Mouse (Mus musculus) Patski (cell line): ENCODE measurements around the gene Mecr. TPM values are rescaled to one million over a fixed set of nuclear protein-coding genes. Genes with fewer than 3 reads are reported as not detected.

Source experiments
- ATAC-seq: fragments of 100-300 bp; one replicate; pipeline ENCODE4 v1.8.0; 2021
- CTCF ChIA-PET: fragments of 350-600 bp; sonication (Branson Sonifier 250); formaldehyde crosslinking; loops from one replicate; lab custom pipeline; 2022; ENCODE audit warnings: inconsistent platforms; lab: Charles Lee
- POLR2A ChIA-PET: fragments of 350-600 bp; sonication (Branson Sonifier 250); formaldehyde crosslinking; loops from one replicate; lab custom pipeline; 2022; ENCODE audit warnings: antibody characterized with exemption, inconsistent platforms; lab: Charles Lee
- DNase-seq: peaks from one replicate; pipeline ENCODE4 v3.0.0-alpha.2; 2011; ENCODE audit warnings: low read depth, low spot score
- H3K27me3 ChIP-seq: fragments of 371-371 bp; one replicate; pipeline ENCODE4 v1.5.1; 2021
- CTCF ChIP-seq: fragments of 100-300 bp; IDR thresholded peaks from one replicate; pipeline ENCODE4 v1.5.1; 2021
- in situ Hi-C: fragments of 300-500 bp; cut with MboI; formaldehyde crosslinking; loops from 3 replicates; pipeline ENCODE4 v1.11.1; 2018; ENCODE audit warnings: low pct_unique_long_range_greater_than_20kb, mixed read lengths
- polyA plus RNA-seq: library from polyadenylated mRNA; unstranded; gene quantifications from one replicate; pipeline ENCODE4 v1.2.3, GENCODE M21; 2021

Mecr gene
- polyA plus RNA-seq, 1 experiment from 2014 or later = 17.0 TPM

DNA sequence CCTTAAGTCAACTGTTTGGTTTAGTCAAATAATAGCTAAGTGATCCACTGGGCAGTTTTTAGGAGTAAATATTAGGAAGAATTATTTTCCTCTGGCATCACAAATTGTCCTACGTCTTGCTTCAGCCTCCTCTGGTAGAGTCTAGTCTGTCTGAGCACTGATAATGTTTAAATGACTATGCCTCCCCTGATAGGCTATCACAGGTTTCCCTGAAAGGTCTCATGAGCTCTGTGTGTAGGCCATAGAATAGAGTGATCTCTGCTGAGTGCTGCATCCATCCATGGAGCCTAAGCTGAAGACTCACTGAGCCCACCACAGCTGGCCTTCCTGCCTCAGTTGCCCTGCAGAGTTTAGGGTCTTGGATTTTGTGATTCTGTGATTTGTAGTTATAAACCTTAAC, 45.3 kb downstream of the Mecr start:
- ChIA-PET CTCF (no interaction called here), POLR2A (no interaction called here)
- H3K27me3 ChIP-seq = no peaks in the 10 kb centered on the region
- in situ Hi-C loops = no loop called here
- ATAC-seq (no peak), DNase-seq (no peak)
- no peak for TF ChIP-seq CTCF

DNA sequence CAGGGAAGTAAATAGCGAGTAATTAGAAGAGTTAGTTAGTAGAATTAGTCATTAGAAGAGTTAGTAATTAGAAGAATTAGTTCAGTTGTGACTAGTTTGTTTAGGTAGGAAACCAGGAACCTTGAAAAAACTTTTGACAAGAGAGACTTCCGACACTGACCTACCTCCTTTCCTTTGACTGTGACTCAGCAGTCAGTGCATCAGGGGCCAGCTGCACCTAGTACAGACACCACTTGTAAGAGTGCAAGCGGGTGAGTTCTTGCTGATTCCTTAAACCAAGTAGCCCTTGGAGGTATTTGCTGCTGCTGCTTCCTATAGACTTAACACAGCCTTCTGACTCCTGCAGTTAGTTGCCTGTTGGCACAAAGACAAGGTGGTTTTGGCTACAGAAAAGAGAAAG, 47.4 kb downstream of the Mecr start:
- ChIA-PET POLR2A (interaction anchor here (1.1 kb wide), 1 partner anchor 9 kb away, joined by 3 read pairs; no protein-coding TSS in a partner anchor), CTCF (no interaction called here)
- H3K27me3 ChIP-seq = no peaks in the 10 kb centered on the region
- ATAC-seq (no peak), DNase-seq (no peak)
- no peak for TF ChIP-seq CTCF
- in situ Hi-C loops = no loop called here

DNA sequence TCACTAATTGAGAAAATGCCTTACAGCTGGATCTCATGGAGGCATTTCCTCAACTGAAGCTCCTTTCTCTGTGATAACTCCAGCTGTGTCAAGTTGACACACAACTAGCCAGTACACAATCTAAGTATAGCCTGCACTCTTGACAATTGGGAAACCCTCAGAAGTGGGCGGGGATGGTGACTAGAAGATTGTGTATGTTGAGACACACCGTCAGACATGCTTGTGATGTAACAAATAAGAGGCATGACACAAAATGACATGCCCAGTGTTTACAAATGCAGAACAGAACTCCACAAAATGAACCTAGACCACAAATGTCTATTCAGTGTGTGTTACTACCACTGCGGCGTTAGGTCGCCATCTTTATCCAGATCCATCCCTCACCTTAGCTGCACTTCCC, 53.8 kb downstream of the Mecr start:
- ChIA-PET CTCF (no interaction called here), POLR2A (no interaction called here)
- no peaks in the 10 kb centered on the region for H3K27me3 ChIP-seq
- no peak for ATAC-seq
- no peak for TF ChIP-seq CTCF
- no peak for DNase-seq
- in situ Hi-C loops = no loop called here

DNA sequence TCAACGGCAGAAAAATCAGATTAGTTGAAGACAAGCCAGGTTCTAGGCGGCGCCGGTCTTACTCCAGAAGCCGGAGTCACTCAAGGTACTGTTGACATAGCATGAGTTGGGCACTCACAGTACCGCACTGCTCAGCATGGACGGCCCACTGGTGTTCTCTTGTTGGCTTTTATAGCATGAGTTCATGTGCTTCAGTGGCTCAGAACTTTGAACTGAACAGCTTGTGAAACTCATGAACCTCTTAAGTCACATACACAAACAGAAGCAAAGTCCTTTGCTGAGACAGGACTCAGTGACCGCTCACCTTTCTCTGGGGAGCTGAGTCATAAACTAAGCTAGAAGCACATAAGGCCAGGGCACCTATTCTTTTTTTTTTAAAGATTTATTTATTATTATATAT, 54.5 kb downstream of the Mecr start:
- POLR2A ChIA-PET = no interaction called here

DNA sequence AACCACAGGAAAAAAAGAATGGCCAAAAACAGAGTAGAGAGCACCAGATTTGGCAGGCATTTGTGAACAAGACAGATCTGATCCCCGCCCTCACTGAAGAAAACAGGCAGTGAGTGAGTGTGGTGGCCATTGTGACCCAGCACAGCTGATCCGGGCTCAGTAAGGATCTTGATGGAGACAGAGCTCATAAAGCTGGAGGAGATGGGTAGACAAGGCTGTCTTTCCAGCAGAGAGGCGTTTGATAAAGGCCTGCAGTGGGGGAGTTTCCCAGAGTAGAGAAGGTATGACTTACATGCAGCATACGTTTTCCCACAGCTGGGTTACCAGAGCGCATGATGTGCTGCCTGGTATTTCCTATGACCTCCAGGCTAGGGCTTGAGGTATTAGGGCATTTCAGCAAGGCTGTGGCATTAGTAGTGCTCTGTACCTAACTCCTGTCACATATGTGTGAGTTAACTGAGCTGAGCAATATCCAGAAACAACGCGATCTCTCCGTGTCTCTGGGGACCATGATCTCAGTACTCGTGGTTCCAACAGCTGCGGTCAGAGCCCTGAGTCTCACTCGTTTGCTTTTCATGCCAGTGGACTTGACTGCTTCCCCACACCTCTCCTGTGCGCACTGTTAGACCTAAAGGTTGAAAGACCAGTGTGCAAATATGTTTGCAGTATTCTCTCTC, 55.4 kb downstream of the Mecr start:
- POLR2A ChIA-PET = no interaction called here
- H3K27me3 ChIP-seq = no peaks in the 10 kb centered on the region
- in situ Hi-C loops = no loop called here
- ATAC-seq (no peak), DNase-seq (no peak)
- TF ChIP-seq CTCF = no peak
- CTCF ChIA-PET = no interaction called here

More for the DNA sequence above, 54.5 kb downstream of the Mecr start:
- CTCF ChIA-PET = no interaction called here
- in situ Hi-C loops = no loop called here
- no peaks in the 10 kb centered on the region for H3K27me3 ChIP-seq
- TF ChIP-seq CTCF = no peak
- no peak for DNase-seq
- ATAC-seq = no peak

DNA sequence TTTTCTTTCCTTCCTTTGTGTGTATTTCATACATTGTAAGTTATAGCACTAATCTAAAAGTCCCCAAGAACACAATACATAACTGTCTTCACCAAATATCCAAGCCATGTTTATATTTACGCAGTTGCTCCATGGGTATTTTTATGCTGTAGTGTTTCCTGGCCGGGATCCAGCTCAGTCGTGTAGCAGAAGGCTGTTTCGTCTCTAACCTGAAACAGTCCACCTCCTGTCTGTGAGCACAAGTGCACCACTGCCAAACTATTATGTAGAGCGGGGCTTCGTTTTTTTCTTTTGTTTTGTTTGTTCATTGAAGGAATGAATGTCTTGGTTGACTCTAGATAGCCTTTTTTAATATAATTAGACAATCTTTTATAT, 55.9 kb downstream of the Mecr start:
- DNase-seq (no peak), ATAC-seq (no peak)
- in situ Hi-C loops = no loop called here
- ChIA-PET CTCF (no interaction called here), POLR2A (interaction anchor here (0.6 kb wide), 1 partner anchor 38 kb away, joined by 3 read pairs; no protein-coding TSS in a partner anchor)
- TF ChIP-seq CTCF = no peak
- H3K27me3 ChIP-seq = no peaks in the 10 kb centered on the region

DNA sequence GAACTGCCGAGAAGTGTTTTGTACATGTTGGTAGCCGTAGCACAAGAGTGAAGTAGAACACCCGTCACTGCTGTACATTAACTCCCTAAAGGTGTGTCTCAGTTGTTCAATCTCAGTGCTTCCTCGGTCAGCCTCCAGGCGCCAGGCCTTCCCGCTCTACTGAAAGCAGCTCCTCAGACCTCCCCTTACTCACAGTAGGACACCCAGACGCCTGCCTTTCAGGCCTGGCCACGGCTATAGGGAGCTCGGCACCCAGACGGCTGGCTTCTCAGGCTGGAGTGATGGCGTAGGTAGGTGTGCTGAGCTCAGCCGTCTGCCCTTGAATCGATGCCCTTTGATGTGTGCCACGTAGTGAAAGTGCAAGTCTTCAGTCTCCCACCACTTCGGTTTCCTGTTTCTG, 57.8 kb downstream of the Mecr start:
- TF ChIP-seq CTCF = no peak
- POLR2A ChIA-PET = no interaction called here
- in situ Hi-C loops = loop anchor here (10.0 kb wide), 1 partner anchor 184 kb away; no protein-coding TSS in a partner anchor
- ATAC-seq (no peak), DNase-seq (no peak)
- H3K27me3 ChIP-seq = no peaks in the 10 kb centered on the region
- CTCF ChIA-PET = interaction anchor here (1.0 kb wide), 1 partner anchor 8 kb away, joined by 4 read pairs; no protein-coding TSS in a partner anchor

DNA sequence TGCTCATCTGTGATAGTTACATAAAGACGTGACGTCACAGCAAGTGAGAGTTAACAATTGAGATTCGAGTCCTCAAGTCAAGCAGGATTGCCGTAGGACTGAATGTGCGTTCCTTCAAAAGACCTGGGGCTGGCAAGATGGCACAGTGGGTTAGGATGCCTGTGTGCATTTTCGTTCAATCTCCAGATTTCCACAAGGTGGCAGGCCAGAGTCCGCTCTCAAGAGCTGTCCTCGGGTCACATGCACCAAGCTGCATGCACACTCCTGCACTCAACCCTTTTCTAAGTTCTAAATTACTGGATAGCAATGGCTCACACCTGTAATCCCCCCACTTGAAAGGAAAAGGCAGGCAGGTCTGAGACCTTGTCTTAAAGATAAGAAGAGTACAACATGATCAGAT, 61.2 kb downstream of the Mecr start:
- no peak for TF ChIP-seq CTCF
- DNase-seq (no peak), ATAC-seq (no peak)
- in situ Hi-C loops = loop anchor here (10.0 kb wide), 1 partner anchor 180 kb away; no protein-coding TSS in a partner anchor
- CTCF ChIA-PET = interaction anchor here (1.0 to 1.5 kb wide), 4 partner anchors 12 to 175 kb away, joined by 3 to 4 read pairs (median 4); no protein-coding TSS in a partner anchor
- H3K27me3 ChIP-seq = no peaks in the 10 kb centered on the region
- POLR2A ChIA-PET = no interaction called here

DNA sequence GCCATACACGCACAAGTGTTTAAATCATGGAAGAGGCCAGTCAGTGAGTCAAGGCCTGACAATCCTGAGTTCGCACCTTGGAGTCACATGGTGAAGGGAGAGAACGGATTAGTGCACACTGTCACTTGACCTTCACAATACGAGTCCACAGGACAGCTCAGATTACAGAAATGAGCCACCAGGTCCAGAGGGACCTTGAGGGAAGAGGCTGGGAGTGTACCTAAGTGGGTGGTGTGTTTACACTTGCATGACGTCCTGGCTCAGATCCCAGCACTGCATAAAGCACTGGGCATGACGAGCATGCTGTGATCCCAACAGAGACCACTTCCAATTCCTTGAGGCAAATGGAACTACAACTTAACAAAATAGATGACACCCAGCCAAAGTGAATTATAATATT, 63.2 kb downstream of the Mecr start:
- DNase-seq (no peak), ATAC-seq (no peak)
- in situ Hi-C loops = loop anchor here (10.0 kb wide), 1 partner anchor 178 kb away; no protein-coding TSS in a partner anchor

DNA sequence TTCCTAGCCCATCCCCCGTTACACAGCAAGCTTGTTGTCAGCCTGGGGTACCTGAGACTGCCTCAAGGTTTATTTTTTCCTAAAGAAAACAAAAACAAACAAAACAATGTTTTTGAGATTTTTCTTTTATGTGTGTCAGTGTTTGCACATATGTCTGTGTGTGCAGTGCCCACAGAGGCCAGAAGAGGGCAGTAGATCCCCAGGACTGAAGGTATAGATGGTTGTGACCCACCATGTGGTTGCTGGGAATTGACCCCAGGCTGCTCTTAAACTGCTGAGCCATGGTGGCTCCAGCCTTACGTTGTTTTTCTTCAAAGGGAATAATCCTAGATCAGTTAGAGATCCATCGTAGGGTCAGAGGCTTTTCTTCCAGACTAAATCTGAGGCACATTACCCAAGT, 64.6 kb downstream of the Mecr start:
- in situ Hi-C loops = loop anchor here (10.0 kb wide), 1 partner anchor 177 kb away; no protein-coding TSS in a partner anchor
- ATAC-seq (no peak), DNase-seq (no peak)
- H3K27me3 ChIP-seq = no peaks in the 10 kb centered on the region
- POLR2A ChIA-PET = no interaction called here
- peak; percentile 53 for TF ChIP-seq CTCF
- CTCF ChIA-PET = no interaction called here

More for the DNA sequence above, 63.2 kb downstream of the Mecr start:
- POLR2A ChIA-PET = no interaction called here
- CTCF ChIA-PET = no interaction called here
- H3K27me3 ChIP-seq = no peaks in the 10 kb centered on the region
- no peak for TF ChIP-seq CTCF

DNA sequence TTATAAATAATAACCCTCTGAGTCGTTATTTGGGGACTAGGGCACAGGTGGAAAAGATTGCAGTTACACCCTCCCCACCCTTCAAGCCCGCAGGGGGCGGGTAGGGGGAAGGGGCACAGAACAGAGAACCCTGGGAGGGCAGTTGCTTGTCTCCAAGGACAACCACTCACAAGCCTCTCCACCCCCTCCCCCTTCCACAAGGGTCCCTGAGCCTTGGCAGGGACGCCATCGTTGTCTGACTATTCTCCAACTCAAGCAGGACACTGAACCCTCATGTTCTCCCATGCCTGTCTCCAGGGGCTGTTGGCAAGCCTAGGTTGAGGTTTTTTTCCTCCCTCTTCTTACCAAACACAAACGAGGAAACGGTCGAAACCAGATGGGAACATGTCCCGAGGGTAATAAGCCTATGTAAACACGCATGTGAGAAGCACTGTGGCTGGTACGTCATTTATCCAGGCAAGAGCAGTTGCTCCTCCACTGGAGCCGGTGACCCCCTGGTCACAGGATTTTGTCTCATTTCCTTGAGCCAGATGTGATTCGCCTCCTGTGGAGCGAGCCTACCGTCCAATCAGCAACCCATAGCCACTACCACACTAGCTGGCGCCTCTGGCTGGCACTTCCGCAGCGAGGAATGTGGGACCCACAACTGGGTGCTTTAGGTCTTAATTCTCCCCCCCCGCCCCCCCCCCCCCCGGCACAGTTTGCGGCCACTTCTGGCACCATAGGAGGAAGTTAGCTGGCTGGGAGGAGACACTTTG, 67.1 kb downstream of the Mecr start:
- POLR2A ChIA-PET = no interaction called here
- TF ChIP-seq CTCF = no peak
- DNase-seq = no peak
- in situ Hi-C loops = no loop called here
- CTCF ChIA-PET = no interaction called here
- no peaks in the 10 kb centered on the region for H3K27me3 ChIP-seq
- no peak for ATAC-seq
